Comparison of ENCODE assay signal across 10 mouse cellular contexts in genomic region chr15:94239637-94240036, GRCm38 (mm10).
DNase-seq lines count a peak whose midpoint lies in the region; ATAC-seq and TF ChIP-seq lines count a peak whose summit lies in the region.
"Had no signal": no experiment of that assay in that cellular context is flagged by ENCODE, and none has a peak within 500 bp of the region (broad histone marks: within the 10 kb centered on the region; RNA-seq: fewer than 3 reads in every experiment).

No protein-coding gene starts in this region.

- H3K27ac ChIP-seq in hindbrain, postnatal 0 days = no peak overlapping the region
- H3K27ac ChIP-seq in hindbrain, embryonic 12.5 days = no peak overlapping the region

- CTCF ChIA-PET in Patski (lab: Charles Lee) = no interaction called here

- WGBS in hindbrain, postnatal 0 days = 89% methylated on average over 4 of the region's 4 CpGs
- 85% methylated on average over 4 of the region's 4 CpGs for WGBS in hindbrain, embryonic 12.5 days

- no peak overlapping the region for H3K9ac ChIP-seq in hindbrain, postnatal 0 days (replicated peaks; ENCODE audit: low read length)
- H3K9ac ChIP-seq in hindbrain, embryonic 12.5 days = no peak overlapping the region

- no peaks in the 10 kb centered on the region for H3K36me3 ChIP-seq in hindbrain, postnatal 0 days (ENCODE audit: insufficient read depth, low read length)
- H3K36me3 ChIP-seq in hindbrain, embryonic 12.5 days = no peaks in the 10 kb centered on the region

- no peaks in the 10 kb centered on the region for H3K9me3 ChIP-seq in hindbrain, postnatal 0 days (ENCODE audit: low read length)
- H3K9me3 ChIP-seq in hindbrain, embryonic 12.5 days (replicated peaks) = no peaks in the 10 kb centered on the region

- in situ Hi-C loops in Patski (cut with MboI; ENCODE audit: low pct_unique_long_range_greater_than_20kb) = no loop called here

- peak; percentile 40 for TF ChIP-seq CTCF in hindbrain, postnatal 0 days (IDR thresholded peaks at IDR 0.05; ENCODE audit: low read depth)
- TF ChIP-seq CTCF in Patski (IDR thresholded peaks at IDR 0.05) = peak; percentile 41

- H3K4me1 ChIP-seq in hindbrain, postnatal 0 days (ENCODE audit: insufficient read depth, low read length) = no peaks in the 10 kb centered on the region
- no peaks in the 10 kb centered on the region for H3K4me1 ChIP-seq in hindbrain, embryonic 12.5 days

- no peak overlapping the region for H3K4me3 ChIP-seq in hindbrain, postnatal 0 days (ENCODE audit: low read length)
- H3K4me3 ChIP-seq in hindbrain, embryonic 12.5 days = no peak overlapping the region

- no peak for DNase-seq in hindbrain, postnatal 0 days (ENCODE audit: low spot score)
- DNase-seq in testis, postnatal 10 days (ENCODE audit: low spot score) = peak; percentile 55
- DNase-seq in testis, postnatal 14 days (ENCODE audit: low spot score) = no peak
- no peak for DNase-seq in Patski (ENCODE audit: low read depth, low spot score)
- peak; percentile 43 for DNase-seq in thymus, postnatal 25 days
- no peak for DNase-seq in frontal cortex, postnatal 25 days (ENCODE audit: low spot score in 2 of 2)
- DNase-seq: heart, adult 11 months; lung, adult 18-20 months; midbrain, embryonic 14.5 days had no signal

- H3K27me3 ChIP-seq in hindbrain, postnatal 0 days (ENCODE audit: insufficient read depth, low read length) = no peaks in the 10 kb centered on the region
- H3K27me3 ChIP-seq in hindbrain, embryonic 12.5 days = no peaks in the 10 kb centered on the region
- H3K27me3 ChIP-seq in Patski = peaks cover 5% of the 10 kb centered on the region

- POLR2A ChIA-PET in Patski (lab: Charles Lee) = no interaction called here

- no peak for ATAC-seq in hindbrain, postnatal 0 days
- no peak for ATAC-seq in hindbrain, embryonic 12.5 days (ENCODE audit: low FRiP score)
- no peak for ATAC-seq in Patski

- H3K4me2 ChIP-seq in hindbrain, postnatal 0 days (ENCODE audit: low read depth, low read length) = no peak overlapping the region
- no peak overlapping the region for H3K4me2 ChIP-seq in hindbrain, embryonic 12.5 days (replicated peaks)

Comparison
In these comparisons a context has a peak if more than half of its experiments do, and no peak if none do; other contexts are left out.
1. DNase-seq: peak in testis, postnatal 10 days (single experiment) and thymus, postnatal 25 days (single experiment); none in hindbrain, postnatal 0 days (single experiment), testis, postnatal 14 days (single experiment), Patski (single experiment) and frontal cortex, postnatal 25 days (0 of 2).